Mouse (Mus musculus): ENCODE results near the gene Tango2. TPM values are rescaled to one million over a fixed set of nuclear protein-coding genes. Genes with fewer than 3 reads are reported as not detected.
A peak's percentile ranks its signal among the peaks of the same experiment; 100 is the strongest.

Gene Tango2
- polyA plus RNA-seq, 1 experiment from 2014 or later: 29.8 TPM

MicroRNA genes within 50 kb of the gene (microRNA counts, 519-probe panel; counts per million panel counts)
- microRNA mmu-miR-1306 (2,001 counts per million, percentile 39 among the panel's probes with 10 or more counts), microRNA mmu-miR-185 (2,620 counts per million, percentile 61 among the panel's probes with 10 or more counts)

Small RNAs within 50 kb of the gene (microRNA-seq; reads per million reads assigned to microRNA genes)
- gene Gm24572 (ENCODE audit: borderline number of aligned reads) (not detected), gene Gm26219 (ENCODE audit: borderline number of aligned reads) (not detected), gene Mir1306 (ENCODE audit: borderline number of aligned reads) (185 reads per million, percentile 61 among the genes with 10 or more reads in this experiment), gene Mir185 (ENCODE audit: borderline number of aligned reads) (234 reads per million, percentile 64 among the genes with 10 or more reads in this experiment)

Other genes starting within 250 kb of the Tango2 start
- gene Rtn4r, start 220.5 kb downstream of the Tango2 start, polyA plus RNA-seq (2015; fragmentation: Nextera tagmentation; extraction: Ambion mirVana): 7.4 and 7.9 TPM in 2 replicates
- gene Ccdc188, start 130.2 kb downstream of the Tango2 start, polyA plus RNA-seq (2015; fragmentation: Nextera tagmentation; extraction: Ambion mirVana): not detected in 2 replicates
- gene Zdhhc8, start 113.0 kb downstream of the Tango2 start, polyA plus RNA-seq (2015; fragmentation: Nextera tagmentation; extraction: Ambion mirVana): 24.3 and 24.7 TPM in 2 replicates
- 114 TPM in 2 replicates for gene Trmt2a, start 99.4 kb downstream of the Tango2 start, polyA plus RNA-seq (2015; fragmentation: Nextera tagmentation; extraction: Ambion mirVana)
- 450 and 466 TPM in 2 replicates for gene Ranbp1, start 99.4 kb downstream of the Tango2 start, polyA plus RNA-seq (2015; fragmentation: Nextera tagmentation; extraction: Ambion mirVana)
- gene Gm49776, start 89.8 kb downstream of the Tango2 start, polyA plus RNA-seq (2015; fragmentation: Nextera tagmentation; extraction: Ambion mirVana): 2.5 TPM in 2 replicates
- 28.6 and 31.7 TPM in 2 replicates for gene Dgcr8, start 58.9 kb downstream of the Tango2 start, polyA plus RNA-seq (2015; fragmentation: Nextera tagmentation; extraction: Ambion mirVana)
- gene Arvcf, start 79 bp upstream of the Tango2 start, polyA plus RNA-seq (2015; fragmentation: Nextera tagmentation; extraction: Ambion mirVana): 33.8 and 37.9 TPM in 2 replicates
- gene Txnrd2, start 78.3 kb upstream of the Tango2 start, polyA plus RNA-seq (2015; fragmentation: Nextera tagmentation; extraction: Ambion mirVana): 17.0 and 18.2 TPM in 2 replicates
- gene Comt, start 78.7 kb upstream of the Tango2 start, polyA plus RNA-seq (2015; fragmentation: Nextera tagmentation; extraction: Ambion mirVana): 109 and 116 TPM in 2 replicates
- 15.1 and 18.7 TPM in 2 replicates for gene Gnb1l, start 150.6 kb upstream of the Tango2 start, polyA plus RNA-seq (2015; fragmentation: Nextera tagmentation; extraction: Ambion mirVana)
- gene Rtl10, start 150.8 kb upstream of the Tango2 start, polyA plus RNA-seq (2015; fragmentation: Nextera tagmentation; extraction: Ambion mirVana): 3.5 and 4.5 TPM in 2 replicates
- 24.0 and 24.3 TPM in 2 replicates for gene Tbx1, start 242.6 kb upstream of the Tango2 start, polyA plus RNA-seq (2015; fragmentation: Nextera tagmentation; extraction: Ambion mirVana)

Data from embryonic facial prominence, embryonic 15.5 days (tissue).